Mouse (Mus musculus) A20 (cell line): Measurements from ENCODE around the gene Atp6v1g3.
A peak's percentile ranks its signal among the peaks of the same experiment; 100 is the strongest.

Experiments used
- DNase-seq: peaks from one replicate; pipeline ENCODE4 v3.0.0-alpha.2; 2011; ENCODE audit warnings: low read depth, low spot score

The Atp6v1g3 gene

GRCm38 (mm10) chr1:138273438-138273837 is at the start of gene Atp6v1g3:
Atp6v1g3 (plus strand) TSS chr1:138273738.
- no peak for DNase-seq

GRCm38 (mm10) chr1:138233051-138233450 is 40.5 kb upstream of the Atp6v1g3 start:
- no peak for DNase-seq

GRCm38 (mm10) chr1:138237252-138237651 is 36.3 kb upstream of the Atp6v1g3 start:
- peak; percentile 33 for DNase-seq

GRCm38 (mm10) chr1:138243947-138244346 is 29.6 kb upstream of the Atp6v1g3 start:
- DNase-seq = no peak

- no peak for DNase-seq
Measured at GRCm38 (mm10) chr1:138244485-138244884, 29.1 kb upstream of the Atp6v1g3 start.

- DNase-seq = no peak
Measured at GRCm38 (mm10) chr1:138245103-138245502, 28.4 kb upstream of the Atp6v1g3 start.

- no peak for DNase-seq
Measured at GRCm38 (mm10) chr1:138245533-138245932, 28.0 kb upstream of the Atp6v1g3 start.

GRCm38 (mm10) chr1:138246438-138247164 is 26.9 kb upstream of the Atp6v1g3 start:
- DNase-seq = no peak

- peak; percentile 54 for DNase-seq
Measured at GRCm38 (mm10) chr1:138247699-138248483, 25.6 kb upstream of the Atp6v1g3 start.

GRCm38 (mm10) chr1:138248770-138249169 is 24.8 kb upstream of the Atp6v1g3 start:
- DNase-seq = peak; percentile 71

GRCm38 (mm10) chr1:138250951-138251350 is 22.6 kb upstream of the Atp6v1g3 start:
- no peak for DNase-seq

- DNase-seq = no peak
Measured at GRCm38 (mm10) chr1:138256172-138256789, 17.3 kb upstream of the Atp6v1g3 start.

- no peak for DNase-seq
Measured at GRCm38 (mm10) chr1:138258758-138259157, 14.8 kb upstream of the Atp6v1g3 start.

- peak; percentile 65 for DNase-seq
Measured at GRCm38 (mm10) chr1:138261520-138261919, 12.0 kb upstream of the Atp6v1g3 start.

GRCm38 (mm10) chr1:138262408-138262807 is 11.1 kb upstream of the Atp6v1g3 start:
- peak; percentile 50 for DNase-seq

GRCm38 (mm10) chr1:138267465-138268055 is 6.0 kb upstream of the Atp6v1g3 start:
- peak; percentile 90 for DNase-seq

GRCm38 (mm10) chr1:138274930-138275329 is 1.4 kb downstream of the Atp6v1g3 start:
- no peak for DNase-seq

- peak; percentile 48 for DNase-seq
Measured at GRCm38 (mm10) chr1:138275859-138276258, 2.3 kb downstream of the Atp6v1g3 start.

- no peak for DNase-seq
Measured at GRCm38 (mm10) chr1:138281139-138281538, 7.6 kb downstream of the Atp6v1g3 start.

GRCm38 (mm10) chr1:138282413-138283141 is 9.0 kb downstream of the Atp6v1g3 start:
- DNase-seq = no peak

GRCm38 (mm10) chr1:138287665-138288064 is 14.1 kb downstream of the Atp6v1g3 start:
- DNase-seq = no peak
